Mouse (Mus musculus) spleen, adult 12 weeks (tissue): ENCODE results near the gene Alk.

ENCODE experiments used
- DNase-seq: peaks from one replicate; pipeline ENCODE4 v3.0.0; 2022; ENCODE audit warnings: low spot score

The Alk gene

DNA sequence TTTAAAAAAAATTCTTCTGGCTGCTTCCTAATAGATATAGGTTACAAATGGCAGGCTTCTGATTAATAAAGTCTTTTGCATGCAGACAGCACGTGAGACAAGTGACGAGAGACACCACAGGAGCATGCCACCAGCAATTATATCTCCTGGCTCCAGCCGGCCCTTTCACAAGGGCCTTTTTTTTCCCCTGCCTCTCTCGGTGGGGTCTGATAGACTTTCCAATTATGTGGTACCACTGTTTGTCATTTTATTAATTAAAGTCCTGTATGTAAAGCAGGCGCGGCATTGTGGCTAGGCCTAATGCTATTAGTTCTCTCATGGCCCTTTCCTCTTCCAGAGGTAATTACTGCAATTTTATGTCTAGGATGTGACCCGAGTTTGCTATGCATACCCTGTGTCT is 630.7 kb downstream of the Alk start:
- DNase-seq: no peak

DNA sequence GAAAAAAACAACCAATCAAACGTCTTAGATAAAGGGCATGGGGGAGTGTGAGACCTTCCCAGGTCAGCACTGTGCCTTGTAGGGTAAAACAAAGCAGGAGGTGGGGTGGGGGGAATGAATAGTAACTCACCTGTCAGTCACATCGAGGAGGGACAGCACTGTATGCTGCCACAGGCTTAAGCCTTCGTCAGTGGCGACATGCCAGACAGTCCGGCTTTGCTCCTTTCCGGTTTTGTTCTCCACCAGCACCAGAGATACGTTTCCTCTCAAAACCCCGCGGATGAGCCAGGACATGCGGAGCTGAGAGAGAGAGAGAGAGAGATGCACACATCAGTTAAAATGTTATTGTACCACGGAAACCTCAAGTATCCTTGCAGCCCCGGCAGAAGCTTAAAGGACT is 637.1 kb downstream of the Alk start:
- no peak for DNase-seq

DNA sequence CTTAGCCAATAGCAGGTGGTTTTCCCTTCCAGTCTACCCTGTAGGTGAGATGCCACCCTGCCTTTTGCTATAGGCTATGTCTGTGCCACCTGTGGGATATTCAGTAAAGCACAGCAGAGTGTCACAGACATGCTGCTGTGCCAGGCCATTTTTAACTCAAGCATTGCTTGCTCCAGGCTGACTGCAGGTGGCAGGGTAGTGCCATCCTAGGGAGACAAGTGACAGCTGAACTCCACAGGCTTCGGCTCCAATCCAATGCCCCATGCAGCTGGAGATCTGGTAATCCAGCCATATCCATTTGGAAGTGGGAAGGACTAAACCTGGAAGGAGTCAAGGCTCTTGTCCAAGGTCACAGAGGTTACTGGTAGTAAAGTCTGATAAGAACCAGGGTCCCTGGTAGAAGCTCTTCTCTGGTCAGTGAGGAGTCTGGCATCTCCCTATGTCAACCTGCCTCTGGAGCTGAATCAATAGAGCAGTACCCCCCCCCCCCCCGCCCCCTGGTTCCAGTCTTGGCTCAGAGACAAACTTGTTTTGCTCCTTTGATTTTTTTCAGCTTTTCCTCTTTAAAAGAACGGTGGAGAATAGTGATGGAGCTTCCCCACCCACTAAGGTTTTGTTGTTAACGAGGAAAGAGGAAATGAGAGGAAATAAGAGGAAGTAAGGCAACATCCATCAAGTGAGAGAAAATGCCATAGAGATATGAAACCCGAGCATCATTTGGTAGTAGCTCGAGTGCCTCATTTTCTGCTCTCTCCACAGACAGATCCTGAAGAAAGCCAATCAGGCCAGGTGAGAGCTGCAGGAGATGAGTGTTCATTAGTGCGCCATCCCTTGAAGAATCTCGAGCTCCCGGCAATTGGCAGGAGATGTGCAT is 638.5 kb downstream of the Alk start:
- DNase-seq: no peak

DNA sequence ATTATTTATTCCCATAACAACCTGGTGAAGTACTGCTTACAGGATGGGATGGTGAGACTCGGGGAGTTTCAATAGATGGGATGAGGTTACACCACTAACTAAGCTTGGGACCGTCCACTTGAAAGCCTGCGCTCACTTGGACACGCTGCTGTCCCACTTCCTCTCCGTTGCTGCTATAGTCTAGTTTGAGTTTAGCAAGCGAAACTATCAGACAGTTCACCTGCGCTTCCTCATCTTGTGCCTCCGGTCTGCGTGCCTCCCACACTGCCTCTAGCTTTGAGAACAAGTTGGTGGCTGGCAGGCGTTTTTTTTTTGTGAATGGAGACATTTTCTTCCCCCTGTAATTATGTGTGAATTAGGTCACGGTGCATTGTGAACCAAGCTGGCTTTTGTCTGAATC is 639.8 kb downstream of the Alk start:
- DNase-seq: no peak

DNA sequence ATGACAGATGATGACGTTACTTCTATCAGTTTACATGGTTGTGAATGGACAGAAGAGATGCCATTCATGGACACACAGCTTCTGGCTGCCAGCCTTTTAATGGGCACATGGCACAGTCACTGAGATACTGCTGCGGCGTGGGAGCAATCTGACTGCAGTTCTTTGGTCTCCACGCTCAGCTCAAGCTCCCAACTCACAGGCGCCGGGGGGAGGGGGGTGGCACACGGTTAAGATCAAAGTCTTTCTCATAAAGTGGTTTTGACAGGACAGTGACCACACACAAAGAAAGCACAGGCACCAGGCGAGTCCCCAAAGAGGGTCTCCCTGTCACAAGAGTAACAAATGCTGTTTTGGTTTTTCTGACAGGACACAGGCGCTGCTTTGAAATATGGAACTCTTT is 641.7 kb downstream of the Alk start:
- DNase-seq: no peak

DNA sequence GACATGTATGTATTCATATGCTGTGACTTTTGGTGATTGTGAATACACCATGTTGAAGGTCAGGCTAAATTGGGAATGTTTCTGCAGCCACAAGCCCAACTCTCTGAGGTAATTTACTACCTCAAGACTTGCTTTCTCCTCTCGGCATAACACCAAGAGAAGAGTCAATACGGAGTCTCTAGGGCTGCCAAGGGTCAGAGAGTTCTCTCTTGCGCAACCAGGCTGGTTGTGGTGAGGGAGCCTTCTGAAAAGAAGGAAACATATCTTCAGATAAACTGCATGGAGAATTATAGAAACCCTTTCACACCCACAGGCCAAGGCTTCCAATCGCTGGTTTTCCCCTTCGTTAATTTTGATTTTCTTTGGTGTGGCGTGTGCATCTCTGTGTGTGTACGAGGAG is 649.4 kb downstream of the Alk start:
- no peak for DNase-seq

DNA sequence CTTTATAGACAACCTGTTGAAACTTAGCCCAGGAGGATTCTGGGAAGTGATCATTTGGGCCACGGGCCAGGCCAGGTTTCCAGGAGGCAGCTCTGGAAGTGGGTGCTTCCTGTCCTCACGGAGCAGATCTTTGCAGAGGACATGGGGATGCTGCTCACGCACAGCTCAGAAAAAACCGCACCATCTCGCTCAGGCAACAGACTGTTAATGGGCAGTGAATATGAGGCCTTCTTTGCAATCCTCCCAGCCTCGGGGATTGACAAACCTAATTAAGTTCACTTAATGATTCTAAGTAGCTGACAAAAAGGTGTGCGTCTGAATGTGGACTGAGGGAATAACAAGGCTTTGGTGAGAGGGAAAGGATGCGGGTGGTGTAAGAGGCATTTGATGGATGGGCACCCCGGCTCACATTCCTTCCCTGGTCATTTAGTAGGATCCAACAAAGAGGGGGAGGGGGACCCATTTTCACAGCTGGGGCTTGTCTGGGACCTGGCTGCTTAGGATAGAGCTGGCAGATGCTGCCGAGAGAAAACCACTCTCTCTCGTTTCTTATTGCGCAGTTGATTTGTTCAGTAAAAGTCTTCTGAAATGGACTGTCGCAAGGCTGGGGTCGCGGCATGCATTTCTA is 650.1 kb downstream of the Alk start:
- no peak for DNase-seq

DNA sequence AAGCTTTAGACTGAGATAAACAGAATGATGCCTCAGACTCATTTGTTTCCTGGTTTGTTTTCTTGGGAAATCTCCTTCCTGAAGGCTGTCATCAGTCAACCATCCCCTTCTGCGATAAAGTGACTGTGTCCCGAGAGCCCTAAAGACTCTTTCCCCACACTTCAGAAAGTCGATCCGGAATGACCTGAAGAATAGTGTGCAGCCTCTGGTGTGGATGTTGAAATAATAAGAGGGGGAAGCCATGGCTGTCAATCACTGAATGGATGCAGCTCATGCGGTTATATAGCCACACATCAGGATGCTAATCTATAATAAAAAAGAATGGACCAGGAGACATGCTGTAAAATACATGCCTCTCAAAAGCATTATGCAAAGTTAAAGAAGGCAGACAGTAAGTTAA is 653.5 kb downstream of the Alk start:
- DNase-seq: no peak

DNA sequence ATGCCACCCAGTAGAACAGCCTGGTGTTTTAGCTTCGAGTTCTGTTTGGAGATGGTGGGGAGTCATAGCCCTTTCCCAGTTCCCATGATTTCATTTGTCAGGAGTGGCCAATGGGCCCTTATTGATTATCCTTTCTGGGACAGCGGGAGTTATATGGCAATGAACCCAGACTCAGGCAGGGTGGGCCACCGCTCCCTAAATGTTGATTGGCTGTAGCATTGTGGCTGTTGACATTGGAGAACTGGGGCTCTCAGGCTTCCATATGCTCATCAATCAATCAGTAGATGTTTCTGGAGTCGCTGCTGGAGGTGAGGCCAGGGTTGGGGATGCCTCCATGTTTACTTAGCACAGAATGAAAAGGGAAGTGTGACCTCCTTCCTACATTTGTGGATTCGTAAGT is 655.7 kb downstream of the Alk start:
- no peak for DNase-seq

DNA sequence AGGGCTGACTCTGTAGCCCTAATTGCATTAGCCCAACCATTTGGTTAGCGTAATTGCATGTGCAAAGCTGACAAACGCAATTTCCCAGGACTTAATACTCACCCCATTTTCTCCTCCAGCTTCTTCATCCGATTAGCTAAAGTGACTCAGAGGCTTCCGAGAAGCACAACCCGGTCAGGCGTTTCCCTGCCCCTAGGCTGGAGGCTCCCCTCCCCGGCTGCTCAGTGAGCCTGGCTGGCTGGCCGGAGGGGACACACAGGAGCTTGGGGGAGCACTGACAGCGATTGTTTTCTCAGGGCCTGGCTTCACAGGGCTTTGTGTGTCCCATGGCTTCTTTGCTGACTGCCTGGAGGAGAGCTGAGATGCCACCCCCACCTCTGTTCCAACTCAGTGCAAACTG is 657.0 kb downstream of the Alk start:
- DNase-seq: no peak

DNA sequence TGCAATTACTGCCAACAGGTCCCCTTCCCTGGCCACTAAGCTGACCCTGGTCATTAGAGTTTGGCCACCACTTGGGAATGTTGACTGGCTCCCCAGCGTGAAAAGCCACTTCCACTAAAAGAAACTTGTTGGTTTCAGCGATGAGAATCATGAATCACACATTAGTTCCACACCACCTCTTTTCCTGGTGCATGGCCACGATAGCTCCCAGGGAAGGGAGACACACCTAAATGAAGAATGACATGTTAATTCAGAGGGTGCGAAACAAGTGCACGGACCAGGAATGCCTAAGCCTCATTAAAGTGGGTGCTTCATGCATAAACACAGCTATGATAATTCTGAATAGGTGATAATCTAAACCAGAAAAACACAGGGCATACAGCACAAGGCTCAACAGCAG is 660.4 kb downstream of the Alk start:
- DNase-seq: no peak

DNA sequence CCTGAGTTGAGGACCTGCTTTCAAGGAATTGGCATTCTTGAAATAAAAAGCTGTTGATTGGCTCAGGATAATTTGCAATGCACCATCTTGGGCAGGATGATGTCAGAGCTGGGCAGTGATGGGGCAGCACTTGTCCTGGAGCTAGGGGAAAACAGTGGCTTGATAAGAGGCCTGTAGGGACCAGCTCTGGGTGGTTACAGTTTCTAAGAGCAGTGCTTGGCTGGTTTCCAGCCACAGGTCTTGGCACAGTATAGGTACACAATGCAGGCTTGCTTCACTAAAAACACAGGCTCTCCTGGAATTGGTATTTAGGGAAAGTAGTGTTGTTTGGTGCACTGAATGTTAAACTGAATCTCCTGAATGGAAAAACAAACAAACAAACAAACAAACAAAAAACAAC is 662.4 kb downstream of the Alk start:
- DNase-seq: no peak

DNA sequence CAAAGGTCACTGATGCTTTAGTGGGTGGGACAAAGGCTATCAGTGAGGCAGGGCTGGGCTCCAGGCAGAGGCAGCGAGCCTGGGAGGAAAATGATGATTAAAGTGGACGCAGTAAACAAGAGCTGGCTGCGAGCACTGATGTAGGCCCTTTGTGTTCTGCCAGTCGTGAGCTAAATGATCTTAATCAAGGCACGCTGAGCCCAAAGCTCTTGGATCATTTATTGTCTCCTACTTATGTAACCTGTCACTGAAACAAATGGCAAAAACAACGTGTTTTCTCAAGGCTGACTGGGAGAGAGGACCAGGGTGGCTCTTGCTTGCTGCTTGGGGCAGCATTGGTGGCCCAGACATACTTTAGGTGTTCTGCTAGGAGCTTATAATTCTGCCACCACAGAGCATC is 663.0 kb downstream of the Alk start:
- DNase-seq: no peak

DNA sequence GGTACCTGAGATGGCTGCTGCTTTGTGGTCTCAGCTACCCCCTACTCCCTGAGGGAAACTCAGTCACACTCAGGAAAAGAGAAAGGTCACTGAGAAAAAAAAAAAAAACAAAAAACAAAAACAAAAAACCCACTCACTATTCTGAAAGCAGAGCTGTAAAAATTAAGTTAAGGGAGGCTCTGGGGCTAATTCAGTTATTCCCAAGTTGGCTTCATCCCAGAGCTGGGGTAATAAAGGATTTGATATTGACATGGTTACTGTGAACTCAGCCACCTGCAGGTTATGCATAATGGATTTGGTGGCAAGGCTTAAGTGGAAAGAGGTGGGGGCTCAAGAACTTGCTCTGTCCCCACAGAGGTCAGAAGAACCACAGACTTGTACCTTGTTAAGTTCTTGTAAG is 667.7 kb downstream of the Alk start:
- no peak for DNase-seq

DNA sequence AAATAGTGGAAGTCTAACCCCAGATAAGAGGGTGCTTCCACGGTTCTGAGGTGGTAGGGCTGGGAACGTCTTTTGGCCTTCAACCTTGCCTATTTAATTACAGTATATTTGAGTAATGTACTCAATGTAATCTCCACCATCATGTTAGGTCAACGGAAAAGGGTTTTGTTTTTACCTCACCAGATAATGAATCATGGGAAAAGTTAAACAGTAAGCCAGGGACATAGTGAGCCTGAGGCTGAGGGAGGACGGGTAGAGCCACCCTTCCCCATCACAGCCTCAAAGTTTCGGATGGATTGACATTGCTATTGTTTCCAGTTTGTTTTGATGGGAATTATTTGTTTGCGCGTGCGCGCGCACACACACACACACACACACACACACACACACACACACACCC is 668.6 kb downstream of the Alk start:
- DNase-seq: no peak

DNA sequence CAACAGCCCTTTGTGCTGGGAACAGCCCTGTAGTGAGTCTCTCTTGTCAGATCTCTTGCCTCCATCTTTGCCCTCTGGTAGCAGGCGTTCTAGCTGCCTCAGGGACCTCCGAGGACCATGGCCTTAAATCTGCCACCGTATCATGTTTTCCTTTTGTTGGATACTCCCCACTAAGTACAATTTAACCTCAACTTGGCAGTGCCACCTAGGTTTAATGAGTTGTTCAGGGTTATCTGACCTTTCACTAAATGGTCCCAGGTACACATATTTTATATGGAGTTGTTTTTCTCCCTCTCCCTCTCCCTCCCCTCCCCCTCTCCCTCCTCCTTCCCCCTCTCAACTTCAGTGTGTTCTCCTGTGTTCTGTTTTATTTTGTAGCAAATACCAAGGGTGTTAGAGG is 669.1 kb downstream of the Alk start:
- no peak for DNase-seq

DNA sequence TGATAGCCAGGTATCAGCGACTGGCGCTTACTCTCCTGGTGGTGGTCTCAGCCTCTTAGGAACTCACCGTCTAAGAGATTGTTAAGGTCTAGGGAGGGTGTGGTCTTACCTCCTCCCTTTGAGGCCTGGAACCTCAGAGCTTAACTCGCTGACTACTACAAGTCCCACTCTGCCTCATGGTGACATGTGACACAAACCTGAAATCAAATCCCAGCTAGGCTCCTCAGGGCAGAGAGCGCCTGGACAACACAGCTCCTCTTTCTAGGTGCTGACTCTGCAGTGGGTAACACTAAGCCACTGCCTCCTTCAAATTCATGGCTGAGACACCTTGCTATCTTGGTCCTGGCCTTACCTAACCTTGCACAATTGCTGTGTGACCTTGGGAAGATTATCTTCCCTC is 689.5 kb downstream of the Alk start:
- no peak for DNase-seq

DNA sequence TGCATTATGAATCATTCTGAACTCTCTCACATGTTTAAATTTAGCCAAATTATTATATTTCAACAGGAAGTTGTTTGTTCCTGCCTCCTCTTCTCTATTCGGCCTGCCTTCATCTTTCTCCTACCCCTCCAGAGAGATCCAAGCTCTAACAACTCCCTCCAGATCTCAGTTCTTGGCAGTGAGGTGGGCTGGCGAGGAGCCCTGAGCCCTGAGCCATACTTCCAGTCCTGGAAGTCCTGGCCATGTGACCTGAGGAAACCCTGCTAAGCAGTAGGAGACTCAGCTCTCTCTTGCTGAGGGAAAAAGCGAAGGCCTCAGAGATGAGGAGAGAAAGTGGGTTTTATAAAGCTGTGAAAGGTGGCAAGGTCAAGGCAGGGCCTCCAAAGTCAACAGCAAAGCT is 689.9 kb downstream of the Alk start:
- DNase-seq: no peak

DNA sequence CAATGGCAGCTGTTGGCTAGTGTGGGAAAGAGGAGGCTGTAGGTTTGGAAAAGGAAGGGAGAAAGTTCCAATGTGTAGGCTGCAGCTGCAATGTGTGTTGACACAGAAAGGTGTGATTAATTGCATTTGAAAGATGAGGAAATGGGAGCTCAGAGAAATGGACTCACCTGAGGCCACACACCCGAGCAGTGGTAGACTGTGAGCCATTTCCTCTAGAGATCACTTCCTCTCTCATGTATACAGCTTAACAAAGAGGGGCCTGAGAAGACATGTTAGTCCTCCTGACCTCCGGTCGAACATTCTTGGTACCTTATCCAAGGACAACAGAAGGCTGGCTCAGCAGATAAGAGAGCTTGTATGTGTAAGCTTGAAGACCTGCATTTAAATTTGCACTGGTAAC is 691.2 kb downstream of the Alk start:
- no peak for DNase-seq

DNA sequence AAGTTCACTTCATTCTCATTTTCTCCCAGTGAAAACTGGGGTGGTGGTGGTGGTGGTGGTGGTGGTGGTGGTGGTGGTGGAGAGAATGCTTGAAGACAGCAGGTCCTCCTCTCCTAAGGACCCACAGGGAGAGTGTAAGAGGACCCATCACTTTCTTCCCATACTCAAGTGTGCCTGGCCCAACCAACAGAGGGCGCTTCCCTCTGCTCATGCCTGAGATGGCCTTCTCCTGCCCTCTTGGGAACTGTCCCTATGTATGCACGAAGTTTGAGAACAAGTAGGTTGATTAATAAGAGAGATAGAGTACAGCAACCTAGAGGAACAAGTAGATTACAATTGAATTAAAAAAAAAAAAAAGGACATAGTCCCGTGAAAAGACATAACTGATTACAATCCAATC is 695.3 kb downstream of the Alk start:
- DNase-seq: no peak

DNA sequence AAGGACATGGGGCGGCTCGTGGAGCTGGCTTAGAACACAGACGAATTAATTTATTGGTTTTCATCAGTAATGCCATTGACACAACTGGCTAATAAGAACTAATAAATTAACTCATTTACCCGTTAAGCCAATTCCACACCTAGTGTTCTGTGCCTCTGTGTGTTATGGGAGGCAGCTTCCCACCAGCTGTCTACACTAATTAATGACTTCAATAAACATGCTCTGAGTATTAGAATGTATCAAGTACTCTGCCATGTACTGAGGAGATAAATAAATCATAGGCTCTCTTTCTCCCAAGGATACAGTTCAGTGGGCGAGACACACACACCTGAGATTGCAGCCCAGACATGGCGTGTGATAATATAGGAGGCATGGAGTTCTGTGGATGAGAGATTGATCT is 723.1 kb downstream of the Alk start:
- no peak for DNase-seq

DNA sequence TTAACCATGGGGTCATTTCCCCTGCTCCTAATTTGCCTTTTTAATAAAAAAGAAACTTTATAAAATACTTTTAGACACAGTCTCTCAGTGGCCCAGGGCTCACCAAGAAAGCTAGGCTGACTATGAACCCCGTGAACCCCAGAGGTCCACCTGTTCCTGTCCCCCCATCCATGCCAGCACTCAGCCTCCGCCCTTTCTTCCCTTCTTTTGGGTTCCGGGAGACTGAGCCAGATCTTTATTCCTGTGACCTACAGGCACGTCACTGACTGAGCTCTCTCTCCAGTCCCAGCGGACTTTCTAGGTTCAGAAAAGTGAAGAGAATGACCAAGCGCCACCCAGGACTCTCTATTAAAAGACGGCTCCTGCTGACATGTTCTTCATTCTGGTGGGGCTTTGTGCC is 728.9 kb downstream of the Alk start:
- DNase-seq: no peak

DNA sequence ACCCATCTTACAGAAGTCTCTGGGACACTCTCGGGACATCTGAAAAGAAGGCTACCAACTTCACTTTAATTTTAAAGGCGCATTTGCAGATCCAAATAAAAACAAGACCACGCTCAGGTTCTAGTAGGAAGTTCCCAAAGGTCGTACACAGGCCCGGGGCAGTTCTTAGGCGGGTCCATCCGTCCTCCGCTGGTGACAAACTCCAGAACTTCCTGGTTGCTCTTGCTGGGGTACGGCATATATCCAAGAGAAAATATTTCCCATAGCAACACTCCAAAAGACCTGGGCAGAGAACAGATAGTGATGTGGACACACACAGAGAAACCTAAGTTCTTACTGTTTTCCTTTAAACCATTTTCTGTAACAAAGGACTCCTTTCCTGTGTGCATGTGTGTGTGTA is 729.6 kb downstream of the Alk start:
- no peak for DNase-seq

DNA sequence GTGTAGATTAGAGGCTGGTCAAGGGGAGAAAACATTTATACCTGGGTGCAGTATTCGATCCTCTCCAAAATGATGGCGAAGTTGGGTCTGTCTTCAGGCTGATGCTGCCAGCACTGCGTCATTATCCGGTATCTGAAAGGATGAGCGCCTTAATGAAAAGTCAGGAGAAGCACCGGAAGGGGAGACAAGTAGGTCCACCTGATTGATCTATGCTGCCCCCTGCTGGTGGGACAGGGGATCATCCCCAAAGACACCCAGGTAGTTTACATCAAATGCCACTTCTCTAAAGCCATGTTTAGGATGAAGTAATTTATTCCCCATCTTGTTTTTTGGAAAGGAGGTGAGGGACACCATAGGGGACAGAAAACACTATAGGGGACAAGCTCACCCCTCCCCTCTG is 730.4 kb downstream of the Alk start:
- peak; percentile 12 for DNase-seq
